Mouse (Mus musculus): ENCODE measurements at regions not wholly inside any gene's neighbourhood (a gene's known extent, or its start where the extent isn't known, plus 50 kb on each side); places are given as distances from the start of the nearest gene placed in this dataset.

GRCm38 (mm10) chr17:15229159-15229558, 147.5 kb downstream of the Dll1 start:
- TF ChIP-seq GATA1 (IDR thresholded peaks at IDR 0.05; ENCODE audit: borderline replicate concordance, low read length): no peak
- TF ChIP-seq FLI1 (IDR thresholded peaks at IDR 0.05; ENCODE audit: low read length): no peak

All from megakaryocyte, embryonic 14.5 days (primary cell).